Mouse (Mus musculus) liver, embryonic 14.5 days (tissue): ENCODE results near the gene Gm37240. TPM values are rescaled to one million over a fixed set of nuclear protein-coding genes. Genes with fewer than 3 reads are reported as not detected.

Experiments used
- ATAC-seq: fragments of 200-750 bp; cut with Nextera tagmentation; 2 replicates; pipeline ENCODE4 v1.8.0; 2017; ENCODE audit warnings: moderate number of reproducible peaks, mild to moderate bottlenecking, moderate library complexity; ENCODE audit not compliant: insufficient read depth
- DNase-seq, 3 experiments: peaks; one replicate each; pipeline ENCODE4 v3.0.0-alpha.2; 2012 to 2013; ENCODE audit warnings: low read depth in 3 of 3, low spot score in 3 of 3
- H3K27ac ChIP-seq: fragments of 300-500 bp; sonication (generic); 2 replicates; pipeline ENCODE4 v1.5.1; 2014; ENCODE audit warnings: moderate library complexity, mild to moderate bottlenecking, control low read depth, inconsistent platforms
- H3K27me3 ChIP-seq: fragments of 300-500 bp; sonication (generic); 2 replicates; pipeline ENCODE4 v1.6.1; 2014; ENCODE audit warnings: mild to moderate bottlenecking, low read length, moderate library complexity; ENCODE audit not compliant: control insufficient read depth, insufficient read depth
- H3K36me3 ChIP-seq: fragments of 300-500 bp; sonication (generic); replicated peaks from 2 replicates; pipeline ENCODE4 v1.6.1; 2014; ENCODE audit warnings: low read depth; ENCODE audit not compliant: control insufficient read depth, insufficient read depth
- H3K4me1 ChIP-seq, 2 experiments: fragments of 200-500 bp in 1 of 2; fragments of 300-500 bp in 1 of 2; sonication (generic) in 1 of 2; replicated peaks; 2 replicates each; pipeline ENCODE4 v1.6.1; 2012 to 2014; ENCODE audit warnings: antibody characterized with exemption in 1 of 2, inconsistent platforms in 1 of 2, low read length in 1 of 2; ENCODE audit not compliant: control insufficient read depth in 2 of 2, insufficient read depth in 2 of 2
- H3K4me2 ChIP-seq: fragments of 300-500 bp; sonication (generic); 2 replicates; pipeline ENCODE4 v1.6.1; 2014; ENCODE audit warnings: low read depth, mild to moderate bottlenecking, control low read depth, moderate library complexity
- H3K4me3 ChIP-seq, 2 experiments: fragments of 200-500 bp in 1 of 2; fragments of 300-500 bp in 1 of 2; sonication (generic) in 1 of 2; 2 replicates each; pipeline ENCODE4 v1.5.1; 2012 to 2014; ENCODE audit warnings: low read depth in 2 of 2, low read length in 2 of 2, mild to moderate bottlenecking in 2 of 2, control low read depth in 1 of 2, inconsistent platforms in 1 of 2, moderate library complexity in 1 of 2; ENCODE audit not compliant: insufficient read depth in 1 of 2
- H3K9ac ChIP-seq: fragments of 300-500 bp; sonication (generic); replicated peaks from 2 replicates; pipeline ENCODE4 v1.6.1; 2014; ENCODE audit warnings: mild to moderate bottlenecking, control low read depth, moderate library complexity
- H3K9me3 ChIP-seq: fragments of 300-500 bp; sonication (generic); 2 replicates; pipeline ENCODE4 v1.6.1; 2016; ENCODE audit warnings: low read length, mixed read lengths; ENCODE audit not compliant: control insufficient read depth
- CTCF ChIP-seq: IDR thresholded peaks from 2 replicates; pipeline ENCODE4 v1.5.1; 2016; ENCODE audit warnings: antibody characterized with exemption, low read depth, control low read depth
- EP300 ChIP-seq: IDR thresholded peaks from 2 replicates; pipeline ENCODE4 v1.6.1; 2016; ENCODE audit warnings: antibody characterized with exemption, low read depth
- WGBS: fragments of 180-500 bp; shearing (Covaris S2); extraction: QIAGEN DNeasy Blood & Tissue Kit; methylation state at CpG from one replicate; pipeline ENCODE4 v1.1.7; 2014; ENCODE audit not compliant: insufficient replicate concordance; 5-methylcytosine and 5-hydroxymethylcytosine counted together
- polyA plus RNA-seq, 2 experiments: library from polyadenylated mRNA; depleted of rRNA in 1 of 2; stranded (reverse) in 1 of 2; unstranded in 1 of 2; fragments of >200 nt; fragmentation: Nextera tagmentation in 1 of 2; extraction: Ambion mirVana in 1 of 2; gene quantifications; 2 replicates each; pipeline versions ENCODE4 v1.2.1 to v1.2.3; 2012 to 2014

The Gm37240 gene
- polyA plus RNA-seq, 2 experiments, result 0.03 to 0.30 TPM

DNA sequence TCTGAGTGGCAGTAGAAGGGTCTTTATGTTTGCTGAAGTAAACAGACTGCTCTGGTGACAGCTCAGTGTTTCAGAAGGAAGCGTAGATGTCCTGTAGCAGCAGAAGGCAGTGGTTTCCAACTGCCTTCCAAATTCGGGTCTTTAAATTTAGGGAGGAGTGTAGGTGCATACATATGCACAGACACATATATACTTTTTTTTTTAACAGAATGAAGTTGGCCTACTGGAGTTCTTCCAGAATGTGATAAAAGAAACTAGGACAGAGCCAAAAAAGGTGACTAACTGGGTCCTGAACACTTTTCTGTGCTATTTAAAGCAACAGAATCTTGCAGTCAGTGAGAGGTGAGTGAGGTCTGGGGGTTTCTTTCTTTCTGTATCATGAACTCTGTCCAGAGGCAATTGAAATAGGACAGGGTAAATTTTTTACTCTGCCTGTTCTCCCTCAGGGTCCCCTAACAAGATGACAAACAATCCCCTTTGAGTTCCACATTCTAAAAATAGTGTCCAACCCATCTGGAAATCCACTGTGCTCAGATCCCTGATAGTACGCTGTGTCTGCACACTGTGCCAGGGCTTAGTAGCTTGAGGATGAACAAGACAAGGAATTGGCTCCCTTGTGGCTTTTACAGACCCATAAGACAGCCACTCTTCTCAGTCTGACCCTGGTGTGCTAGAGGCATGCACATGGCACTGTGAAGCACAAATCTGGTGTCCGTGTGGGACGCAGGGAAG, 250.4 kb downstream of the Gm37240 start:
- no peaks in the 10 kb centered on the region for H3K27me3 ChIP-seq
- no peak for DNase-seq
- no peaks in the 10 kb centered on the region for H3K36me3 ChIP-seq
- H3K9me3 ChIP-seq, result no peaks in the 10 kb centered on the region
- no peak overlapping the region for H3K27ac ChIP-seq
- H3K4me1 ChIP-seq, result no peaks in the 10 kb centered on the region
- 76% methylated on average over 5 of the region's 5 CpGs for WGBS
- H3K9ac ChIP-seq, result no peak overlapping the region
- TF ChIP-seq EP300 (no peak), CTCF (no peak)
- no peak overlapping the region for H3K4me3 ChIP-seq
- H3K4me2 ChIP-seq, result no peak overlapping the region
- ATAC-seq, result no peak

- WGBS, result 79% methylated on average over 2 of the region's 2 CpGs
- H3K4me2 ChIP-seq, result no peak overlapping the region
- no peaks in the 10 kb centered on the region for H3K4me1 ChIP-seq
- ATAC-seq, result no peak
- H3K27ac ChIP-seq, result no peak overlapping the region
- H3K4me3 ChIP-seq, result no peak overlapping the region
- TF ChIP-seq CTCF (no peak), EP300 (no peak)
- no peak overlapping the region for H3K9ac ChIP-seq
- no peak for DNase-seq
- H3K36me3 ChIP-seq, result no peaks in the 10 kb centered on the region
- no peaks in the 10 kb centered on the region for H3K9me3 ChIP-seq
- no peaks in the 10 kb centered on the region for H3K27me3 ChIP-seq
These were observed 251.7 kb downstream of the Gm37240 start for GRCm38 (mm10) chr3:85635591-85635990.

GRCm38 (mm10) chr3:85635126-85635419, 252.2 kb downstream of the Gm37240 start:
- H3K9me3 ChIP-seq, result no peaks in the 10 kb centered on the region
- no peak for DNase-seq
- no peak for TF ChIP-seq EP300
- no peak for TF ChIP-seq CTCF
- H3K4me3 ChIP-seq, result no peak overlapping the region
- no peak for ATAC-seq
- no peak overlapping the region for H3K4me2 ChIP-seq
- no peaks in the 10 kb centered on the region for H3K36me3 ChIP-seq
- H3K9ac ChIP-seq, result no peak overlapping the region
- no peak overlapping the region for H3K27ac ChIP-seq
- WGBS, result 50% methylated on average over 2 of the region's 2 CpGs
- no peaks in the 10 kb centered on the region for H3K4me1 ChIP-seq
- no peaks in the 10 kb centered on the region for H3K27me3 ChIP-seq

GRCm38 (mm10) chr3:85634389-85635125, 252.8 kb downstream of the Gm37240 start:
- no peak for ATAC-seq
- Histone ChIP-seq H3K9me3 (no peaks in the 10 kb centered on the region), H3K4me1 (no peaks in the 10 kb centered on the region), H3K4me3 (no peak overlapping the region), H3K27ac (no peak overlapping the region), H3K27me3 (no peaks in the 10 kb centered on the region), H3K9ac (no peak overlapping the region), H3K4me2 (no peak overlapping the region), H3K36me3 (no peaks in the 10 kb centered on the region)
- 76% methylated on average over 8 of the region's 8 CpGs for WGBS
- no peak for DNase-seq
- no peak for TF ChIP-seq CTCF
- TF ChIP-seq EP300, result no peak

GRCm38 (mm10) chr3:85633733-85634132, 253.6 kb downstream of the Gm37240 start:
- DNase-seq (no peak), ATAC-seq (no peak)
- H3K27me3 ChIP-seq, result no peaks in the 10 kb centered on the region
- H3K4me1 ChIP-seq, result no peaks in the 10 kb centered on the region
- TF ChIP-seq EP300 (no peak), CTCF (no peak)
- H3K9ac ChIP-seq, result no peak overlapping the region
- H3K36me3 ChIP-seq, result no peaks in the 10 kb centered on the region
- 66% methylated on average over 2 of the region's 2 CpGs for WGBS
- no peak overlapping the region for H3K27ac ChIP-seq
- no peak overlapping the region for H3K4me2 ChIP-seq
- no peaks in the 10 kb centered on the region for H3K9me3 ChIP-seq
- H3K4me3 ChIP-seq, result no peak overlapping the region
